Mouse (Mus musculus) hindbrain, embryonic 14.5 days (tissue): ENCODE measurements around the gene Sh3pxd2a. TPM values are rescaled to one million over a fixed set of nuclear protein-coding genes. Genes with fewer than 3 reads are reported as not detected.

Experiments
- ATAC-seq: fragments of 200-750 bp; cut with Nextera tagmentation; 2 replicates; pipeline ENCODE4 v1.8.0; 2017; ENCODE audit warnings: moderate number of reproducible peaks, mild to moderate bottlenecking, moderate TSS enrichment, moderate library complexity; ENCODE audit not compliant: low FRiP score
- DNase-seq: peaks from one replicate; pipeline ENCODE4 v3.0.0-alpha.2; 2015; ENCODE audit warnings: low spot score
- H3K27ac ChIP-seq: fragments of 300-500 bp; sonication (generic); 2 replicates; pipeline ENCODE4 v1.5.1; 2014; ENCODE audit warnings: mild to moderate bottlenecking, moderate library complexity
- H3K27me3 ChIP-seq: fragments of 300-500 bp; sonication (generic); 2 replicates; pipeline ENCODE4 v1.6.1; 2014; ENCODE audit warnings: mild to moderate bottlenecking, low read length, mixed read lengths; ENCODE audit not compliant: control insufficient read depth, insufficient read depth
- H3K36me3 ChIP-seq: fragments of 300-500 bp; sonication (generic); replicated peaks from 2 replicates; pipeline ENCODE4 v1.6.1; 2014; ENCODE audit not compliant: control insufficient read depth, insufficient read depth
- H3K4me1 ChIP-seq: fragments of 300-500 bp; sonication (generic); replicated peaks from 2 replicates; pipeline ENCODE4 v1.6.1; 2014; ENCODE audit warnings: antibody characterized with exemption, low read length, mixed read lengths; ENCODE audit not compliant: control insufficient read depth, insufficient read depth
- H3K4me2 ChIP-seq: fragments of 300-500 bp; sonication (generic); replicated peaks from 2 replicates; pipeline ENCODE4 v1.6.1; 2014; ENCODE audit warnings: mild to moderate bottlenecking, moderate library complexity
- H3K4me3 ChIP-seq: fragments of 300-500 bp; sonication (generic); replicated peaks from 2 replicates; pipeline ENCODE4 v1.5.1; 2014; ENCODE audit warnings: mild to moderate bottlenecking, low read length
- H3K9ac ChIP-seq: fragments of 300-500 bp; sonication (generic); 2 replicates; pipeline ENCODE4 v1.6.1; 2014
- H3K9me3 ChIP-seq: fragments of 300-500 bp; sonication (generic); 2 replicates; pipeline ENCODE4 v1.6.1; 2016; ENCODE audit warnings: low read length; ENCODE audit not compliant: control insufficient read depth
- WGBS: fragments of 180-500 bp; shearing (Covaris S2); extraction: QIAGEN DNeasy Blood & Tissue Kit; methylation state at CpG from one replicate; pipeline ENCODE4 v1.1.7; 2014; 5-methylcytosine and 5-hydroxymethylcytosine counted together
- polyA plus RNA-seq: library from polyadenylated mRNA; unstranded; fragments of >200 nt; fragmentation: Nextera tagmentation; extraction: Ambion mirVana; gene quantifications from 2 replicates; pipeline ENCODE4 v1.2.1, GENCODE M21; 2014

The Sh3pxd2a gene
- polyA plus RNA-seq, 1 experiment from 2014 or later: 2.8 TPM

DNA sequence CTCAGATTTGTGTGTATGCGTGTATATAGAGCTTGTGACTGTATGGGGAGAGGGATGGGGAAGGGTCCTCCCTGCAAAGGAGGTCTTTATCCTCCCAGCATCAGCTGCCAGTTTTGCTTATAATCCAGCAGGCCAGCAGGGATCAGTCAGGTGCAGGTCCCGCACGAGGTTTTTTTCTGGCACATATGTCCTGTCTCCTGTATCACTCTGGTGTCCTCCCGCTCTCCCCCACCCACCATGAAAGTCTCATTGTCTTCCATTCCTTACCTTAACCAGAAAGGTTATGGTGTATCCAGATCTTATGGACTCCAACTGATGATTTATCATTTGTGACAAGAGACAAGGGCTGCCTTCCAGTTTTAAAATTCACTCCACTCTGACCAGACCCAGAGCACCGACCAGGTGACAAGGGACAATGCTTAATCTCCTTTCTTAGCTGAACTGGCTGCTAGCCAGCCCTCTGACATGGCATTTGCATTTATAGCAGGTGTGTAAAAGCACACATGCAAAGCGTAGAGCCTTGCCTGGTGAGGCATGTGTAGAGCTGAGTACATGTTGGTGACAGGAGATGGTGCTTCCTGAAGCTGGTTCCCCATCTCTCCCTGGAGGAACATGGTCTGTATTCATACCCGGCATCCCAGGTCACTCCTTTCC is 242.6 kb downstream of the Sh3pxd2a start:
- DNase-seq: no peak
- 54% methylated on average over 7 of the region's 7 CpGs for WGBS
- Histone ChIP-seq H3K27me3 (no peaks in the 10 kb centered on the region), H3K9me3 (no peaks in the 10 kb centered on the region), H3K36me3 (no peaks in the 10 kb centered on the region), H3K4me3 (no peak overlapping the region), H3K4me1 (peaks cover 7% of the 10 kb centered on the region; the same call in 1 of the 2 replicates), H3K9ac (no peak overlapping the region), H3K27ac (no peak overlapping the region), H3K4me2 (no peak overlapping the region)
- ATAC-seq: no peak

DNA sequence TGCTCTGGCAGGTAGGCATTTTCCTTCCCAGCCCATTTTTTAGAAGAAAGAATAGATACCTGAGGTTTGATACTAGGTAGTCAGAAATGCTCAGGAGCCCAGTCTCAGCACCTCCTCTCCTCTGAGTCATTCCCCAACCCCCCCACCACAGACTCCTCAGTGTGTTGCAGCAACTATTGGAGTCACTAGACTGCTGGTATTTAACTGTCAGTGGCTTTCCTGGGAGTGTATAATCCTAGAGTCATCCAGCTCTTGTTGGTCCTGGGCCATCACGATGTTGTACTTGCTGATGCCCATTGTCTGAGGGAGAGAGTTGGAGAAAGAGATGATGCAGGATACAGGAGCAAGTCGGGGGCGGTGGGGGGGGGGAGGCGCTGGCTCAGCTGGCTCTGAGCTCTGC is 243.2 kb downstream of the Sh3pxd2a start:
- Histone ChIP-seq H3K4me1 (peaks cover 7% of the 10 kb centered on the region; the same call in 1 of the 2 replicates), H3K9me3 (no peaks in the 10 kb centered on the region), H3K4me2 (no peak overlapping the region), H3K4me3 (no peak overlapping the region), H3K9ac (no peak overlapping the region), H3K27ac (no peak overlapping the region), H3K36me3 (no peaks in the 10 kb centered on the region), H3K27me3 (no peaks in the 10 kb centered on the region)
- ATAC-seq: no peak
- 77% methylated on average over 4 of the region's 4 CpGs for WGBS
- DNase-seq: no peak

DNA sequence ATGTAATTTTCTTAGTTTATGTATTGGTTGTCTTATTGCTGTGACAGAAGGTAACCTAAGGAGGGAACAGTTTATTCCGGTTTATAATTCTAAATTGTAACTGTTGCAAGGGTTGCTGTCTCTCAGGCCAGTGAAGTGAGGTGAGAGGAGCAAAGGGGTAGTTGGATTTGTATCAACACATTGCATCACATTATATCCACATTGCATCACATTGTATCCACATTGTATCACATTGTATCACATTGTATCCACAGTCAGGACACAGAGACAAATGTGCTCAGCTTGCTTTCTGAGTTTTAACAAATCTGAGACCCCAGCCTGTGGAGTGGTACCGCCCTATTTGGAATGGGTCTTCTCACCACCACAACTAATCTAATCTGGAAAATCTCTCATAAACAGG is 244.0 kb downstream of the Sh3pxd2a start:
- no peaks in the 10 kb centered on the region for H3K27me3 ChIP-seq
- DNase-seq: no peak
- H3K9me3 ChIP-seq: no peaks in the 10 kb centered on the region
- H3K4me1 ChIP-seq: peaks cover 7% of the 10 kb centered on the region; the same call in 1 of the 2 replicates
- WGBS: 92% methylated on average over 2 of the region's 2 CpGs
- ATAC-seq: no peak
- no peak overlapping the region for H3K27ac ChIP-seq
- no peaks in the 10 kb centered on the region for H3K36me3 ChIP-seq
- H3K4me2 ChIP-seq: no peak overlapping the region
- H3K4me3 ChIP-seq: no peak overlapping the region
- H3K9ac ChIP-seq: no peak overlapping the region

DNA sequence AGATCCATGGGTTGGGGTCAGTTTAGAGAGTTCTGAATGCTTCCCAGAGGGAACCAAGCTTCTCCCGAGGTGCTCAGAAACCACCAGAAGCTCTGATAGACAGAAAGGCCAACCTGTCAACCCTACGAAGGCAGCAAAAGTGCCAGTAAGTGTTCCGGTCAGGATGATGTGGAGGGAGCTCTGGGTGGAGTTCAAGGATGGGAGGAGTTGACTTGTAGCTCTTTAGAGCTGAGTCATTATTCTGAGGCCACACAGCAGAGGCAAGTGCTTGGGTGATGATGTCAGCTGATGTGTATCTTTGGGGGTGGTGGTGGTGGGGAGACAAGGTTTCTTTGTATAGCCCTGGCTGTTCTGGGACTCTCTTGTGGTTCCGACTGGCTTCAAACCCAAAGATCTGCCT is 244.6 kb downstream of the Sh3pxd2a start:
- Histone ChIP-seq H3K27me3 (no peaks in the 10 kb centered on the region), H3K4me2 (no peak overlapping the region), H3K4me1 (peaks cover 7% of the 10 kb centered on the region; the same call in 1 of the 2 replicates), H3K9ac (no peak overlapping the region), H3K4me3 (no peak overlapping the region), H3K36me3 (no peaks in the 10 kb centered on the region), H3K27ac (no peak overlapping the region), H3K9me3 (no peaks in the 10 kb centered on the region)
- no peak for DNase-seq
- no peak for ATAC-seq
- WGBS: 85% methylated on average over 4 of the region's 4 CpGs

DNA sequence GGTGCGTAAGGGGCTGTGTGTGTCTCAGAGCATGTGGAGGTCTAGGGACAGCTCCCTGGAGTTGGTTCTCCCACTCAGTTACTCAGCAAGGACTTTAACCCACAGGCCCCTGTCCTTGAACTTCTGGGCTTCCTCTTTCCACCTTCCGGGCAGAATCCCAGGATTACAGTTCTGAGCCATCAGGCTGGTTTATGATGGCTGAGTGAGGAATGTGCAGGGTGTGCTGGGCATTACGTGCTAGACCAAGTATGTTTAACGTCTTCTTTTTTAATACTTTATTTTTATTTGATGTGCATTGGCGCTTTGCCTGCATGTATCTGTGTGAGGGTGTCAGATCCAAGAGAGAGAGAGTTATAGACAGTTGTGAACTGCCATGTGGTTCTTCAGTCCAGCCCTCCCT is 247.4 kb downstream of the Sh3pxd2a start:
- H3K4me3 ChIP-seq: no peak overlapping the region
- H3K9me3 ChIP-seq: no peaks in the 10 kb centered on the region
- no peak overlapping the region for H3K9ac ChIP-seq
- H3K36me3 ChIP-seq: no peaks in the 10 kb centered on the region
- ATAC-seq (no peak), DNase-seq (no peak)
- WGBS: 89% methylated on average over 5 of the region's 5 CpGs
- H3K4me1 ChIP-seq: peaks cover 11% of the 10 kb centered on the region
- no peak overlapping the region for H3K4me2 ChIP-seq
- H3K27ac ChIP-seq: no peak overlapping the region
- H3K27me3 ChIP-seq: no peaks in the 10 kb centered on the region

DNA sequence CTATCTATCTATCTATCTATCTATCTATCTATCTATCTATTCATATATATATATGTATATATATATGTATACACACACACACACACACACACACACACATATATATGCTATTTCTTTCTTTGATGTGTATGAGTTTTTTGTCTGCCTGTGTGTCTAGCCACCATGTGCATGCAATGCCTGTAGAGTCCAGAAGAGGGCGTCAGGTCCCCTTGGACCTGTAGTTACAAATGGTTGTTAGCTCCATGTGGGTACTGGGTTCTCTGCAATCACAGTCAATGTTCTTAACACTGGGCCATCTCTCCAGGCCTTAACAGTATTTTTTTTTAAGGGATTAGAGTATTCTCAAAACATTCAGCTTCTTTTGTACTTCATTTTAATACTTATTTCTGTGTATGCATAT is 250.7 kb downstream of the Sh3pxd2a start:
- Histone ChIP-seq H3K9ac (no peak overlapping the region), H3K4me2 (no peak overlapping the region), H3K9me3 (no peaks in the 10 kb centered on the region), H3K4me3 (no peak overlapping the region), H3K27me3 (no peaks in the 10 kb centered on the region), H3K36me3 (no peaks in the 10 kb centered on the region), H3K27ac (no peak overlapping the region), H3K4me1 (peaks cover 12% of the 10 kb centered on the region; the same call in 1 of the 2 replicates)
- 69% methylated on average over 1 of the region's 1 CpGs for WGBS
- ATAC-seq (no peak), DNase-seq (no peak)

DNA sequence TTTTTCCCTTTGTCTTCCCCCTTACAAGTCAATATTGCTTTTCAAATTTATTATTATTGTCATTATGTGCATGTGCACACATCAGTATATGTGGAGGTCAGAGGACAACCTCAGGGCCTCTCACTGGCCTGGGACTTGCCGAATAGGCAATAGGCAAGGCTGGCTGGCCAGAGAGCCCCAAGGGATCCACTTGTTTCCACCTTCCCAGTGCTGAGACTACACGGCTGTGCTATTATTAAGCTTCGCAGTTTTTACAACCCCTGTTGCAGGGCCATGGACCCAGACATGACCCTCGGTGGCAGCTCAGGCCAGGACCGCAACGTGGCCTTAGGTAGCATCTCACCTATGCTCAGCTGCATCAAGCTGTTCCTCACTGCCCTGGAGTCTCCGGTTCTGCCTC is 251.8 kb downstream of the Sh3pxd2a start:
- 69% methylated on average over 7 of the region's 7 CpGs for WGBS
- Histone ChIP-seq H3K4me1 (peaks cover 12% of the 10 kb centered on the region; the same call in 1 of the 2 replicates), H3K27ac (peak overlapping the region; percentile 34), H3K4me3 (no peak overlapping the region), H3K9ac (peak overlapping the region; percentile 4; the same call in 1 of the 2 replicates), H3K9me3 (no peaks in the 10 kb centered on the region), H3K27me3 (no peaks in the 10 kb centered on the region), H3K4me2 (no peak overlapping the region), H3K36me3 (no peaks in the 10 kb centered on the region)
- no peak for ATAC-seq
- no peak for DNase-seq

DNA sequence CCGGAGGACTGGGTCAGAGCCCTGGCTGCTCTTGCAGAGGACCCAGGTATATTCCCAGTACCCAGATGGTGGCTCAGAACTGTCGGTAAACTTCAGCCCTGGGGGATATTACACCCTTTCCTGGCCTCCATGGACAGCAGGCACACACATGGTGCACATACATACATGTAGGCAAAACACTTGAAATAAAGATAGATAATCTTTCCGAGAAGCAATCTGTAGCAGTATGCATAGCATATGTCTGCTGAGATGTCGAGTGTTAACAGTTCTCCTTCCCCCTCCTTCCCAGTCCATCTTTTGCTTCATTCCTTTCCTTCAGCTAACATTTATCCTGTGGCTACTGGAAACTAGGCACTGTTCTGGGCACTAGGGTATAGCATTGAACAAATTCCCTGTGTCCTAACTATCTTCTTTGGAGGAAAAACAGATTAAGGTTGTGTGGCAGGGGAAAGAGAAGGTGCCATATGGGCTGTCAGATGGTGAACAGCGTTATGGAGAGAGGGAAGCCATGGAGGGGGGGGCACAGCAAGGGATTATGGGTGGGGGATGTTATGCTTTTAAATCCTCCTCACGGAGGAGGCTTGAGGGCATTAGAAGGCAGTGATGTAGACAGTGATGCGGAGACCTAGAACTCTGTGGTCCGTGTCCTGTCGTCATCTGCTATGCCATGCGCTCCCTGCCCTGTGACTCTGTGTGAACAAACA is 252.4 kb downstream of the Sh3pxd2a start:
- H3K4me3 ChIP-seq: no peak overlapping the region
- H3K27me3 ChIP-seq: no peaks in the 10 kb centered on the region
- 46% methylated on average over 10 of the region's 10 CpGs for WGBS
- ATAC-seq (peak; percentile 80), DNase-seq (peak; percentile 36)
- peak overlapping the region; percentile 4; the same call in 1 of the 2 replicates for H3K9ac ChIP-seq
- peak overlapping the region; percentile 34 for H3K27ac ChIP-seq
- no peaks in the 10 kb centered on the region for H3K9me3 ChIP-seq
- H3K4me2 ChIP-seq: no peak overlapping the region
- peaks cover 12% of the 10 kb centered on the region; the same call in 1 of the 2 replicates for H3K4me1 ChIP-seq
- H3K36me3 ChIP-seq: no peaks in the 10 kb centered on the region

DNA sequence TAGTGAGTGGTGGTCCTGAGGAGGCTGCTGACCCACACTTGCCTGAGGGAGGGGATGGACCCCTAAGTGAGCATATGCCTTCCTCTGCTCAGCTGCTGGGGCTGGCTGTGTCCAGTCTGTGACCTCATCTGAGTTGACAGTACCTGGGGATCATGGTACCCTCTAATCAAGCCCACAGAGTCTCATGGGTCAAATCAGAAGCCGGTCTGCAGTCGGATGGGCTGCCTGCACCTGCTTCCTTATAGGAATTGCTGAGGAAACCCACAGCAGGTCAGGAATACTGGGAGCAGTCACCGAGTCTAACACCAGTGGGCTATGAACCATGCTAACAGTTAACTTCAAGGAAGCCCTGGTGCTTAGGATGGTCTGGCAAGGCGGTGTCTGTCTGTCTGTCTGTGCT is 253.8 kb downstream of the Sh3pxd2a start:
- peaks cover 12% of the 10 kb centered on the region; the same call in 1 of the 2 replicates for H3K4me1 ChIP-seq
- H3K27ac ChIP-seq: no peak overlapping the region
- H3K4me2 ChIP-seq: no peak overlapping the region
- 84% methylated on average over 4 of the region's 4 CpGs for WGBS
- H3K9me3 ChIP-seq: no peaks in the 10 kb centered on the region
- H3K4me3 ChIP-seq: no peak overlapping the region
- H3K36me3 ChIP-seq: no peaks in the 10 kb centered on the region
- H3K9ac ChIP-seq: no peak overlapping the region
- no peaks in the 10 kb centered on the region for H3K27me3 ChIP-seq
- ATAC-seq (no peak), DNase-seq (no peak)
